Mouse (Mus musculus): ENCODE data around the gene Ctsw.

Ctsw gene

GRCm38 (mm10) chr19:5463212-5463611, 5.1 kb downstream of the Ctsw start:
- WGBS = 91% methylated on average over 9 of the region's 9 CpGs

- WGBS = 86% methylated on average over 6 of the region's 6 CpGs
Observed at GRCm38 (mm10) chr19:5461411-5461810, 6.9 kb downstream of the Ctsw start.

GRCm38 (mm10) chr19:5460465-5460911, 7.8 kb downstream of the Ctsw start, which contains the start of gene Fibp:
TSS of gene Fibp (plus strand) at chr19:5460615.
- WGBS = under 1% methylated on average over 32 of the region's 32 CpGs

- WGBS = 13% methylated on average over 3 of the region's 3 CpGs
Observed at GRCm38 (mm10) chr19:5459896-5460295, 8.4 kb downstream of the Ctsw start.

GRCm38 (mm10) chr19:5459019-5459418, 9.3 kb downstream of the Ctsw start:
- WGBS = 31% methylated on average over 7 of the region's 7 CpGs

GRCm38 (mm10) chr19:5457746-5458442, 10.4 kb downstream of the Ctsw start, which contains the start of gene Ccdc85b:
TSS of gene Ccdc85b (minus strand) at chr19:5457894.
- 9% methylated on average over 14 of the region's 14 CpGs for WGBS

- 1% methylated on average over 70 of the region's 70 CpGs for WGBS
Observed at GRCm38 (mm10) chr19:5456922-5457745, 11.2 kb downstream of the Ctsw start.

GRCm38 (mm10) chr19:5456241-5456921, 11.9 kb downstream of the Ctsw start:
- 2% methylated on average over 26 of the region's 26 CpGs for WGBS

GRCm38 (mm10) chr19:5455568-5455967, 12.7 kb downstream of the Ctsw start:
- 12% methylated on average over 8 of the region's 8 CpGs for WGBS

GRCm38 (mm10) chr19:5455037-5455436, 13.3 kb downstream of the Ctsw start:
- 54% methylated on average over 12 of the region's 12 CpGs for WGBS

GRCm38 (mm10) chr19:5451766-5452165, 16.5 kb downstream of the Ctsw start:
- whole genome bisulfite sequencing = 51% methylated on average over 6 of the region's 6 CpGs

GRCm38 (mm10) chr19:5449673-5450072, 18.6 kb downstream of the Ctsw start:
- 84% methylated on average over 3 of the region's 3 CpGs for WGBS

- 7% methylated on average over 36 of the region's 36 CpGs for WGBS
Observed at GRCm38 (mm10) chr19:5448354-5449150, 19.8 kb downstream of the Ctsw start.

- under 1% methylated on average over 70 of the region's 70 CpGs for WGBS
Observed at GRCm38 (mm10) chr19:5447515-5448353, 20.6 kb downstream of the Ctsw start, which contains the start of gene Fosl1. TSS of gene Fosl1 (plus strand) at chr19:5447547.

GRCm38 (mm10) chr19:5445747-5446146, 22.6 kb downstream of the Ctsw start:
- 95% methylated on average over 5 of the region's 5 CpGs for WGBS

- 55% methylated on average over 7 of the region's 7 CpGs for WGBS
Observed at GRCm38 (mm10) chr19:5444954-5445353, 23.4 kb downstream of the Ctsw start.

GRCm38 (mm10) chr19:5444371-5444908, 23.9 kb downstream of the Ctsw start:
- 77% methylated on average over 9 of the region's 9 CpGs for WGBS

- WGBS = 65% methylated on average over 7 of the region's 7 CpGs
Observed at GRCm38 (mm10) chr19:5433951-5434350, 34.4 kb downstream of the Ctsw start.

GRCm38 (mm10) chr19:5432992-5433852, 35.1 kb downstream of the Ctsw start:
- 21% methylated on average over 16 of the region's 16 CpGs for WGBS

Measured in cerebral cortex, adult 2 months (tissue).